Mouse (Mus musculus) forebrain, embryonic 14.5 days (tissue): ENCODE data around the gene Gabrb1. TPM values are rescaled to one million over a fixed set of nuclear protein-coding genes. Genes with fewer than 3 reads are reported as not detected.

Source experiments
- ATAC-seq: fragments of 200-750 bp; cut with Nextera tagmentation; 2 replicates; pipeline ENCODE4 v1.8.0; 2017; ENCODE audit warnings: mild to moderate bottlenecking, moderate library complexity
- DNase-seq: peaks from one replicate; pipeline ENCODE4 v3.0.0-alpha.2; 2015; ENCODE audit warnings: low spot score
- H3K27ac ChIP-seq: fragments of 300-500 bp; sonication (generic); 2 replicates; pipeline ENCODE4 v1.5.1; 2014; ENCODE audit warnings: low read depth, mild to moderate bottlenecking, control low read depth, low read length, moderate library complexity
- H3K27me3 ChIP-seq: fragments of 300-500 bp; sonication (generic); replicated peaks from 2 replicates; pipeline ENCODE4 v1.6.1; 2014; ENCODE audit warnings: low read length, control low read depth, mixed read lengths; ENCODE audit not compliant: control insufficient read depth, insufficient read depth
- H3K36me3 ChIP-seq: fragments of 300-500 bp; sonication (generic); 2 replicates; pipeline ENCODE4 v1.6.1; 2014; ENCODE audit warnings: low read length, control low read depth; ENCODE audit not compliant: control insufficient read depth, insufficient read depth
- H3K4me1 ChIP-seq: fragments of 300-500 bp; sonication (generic); 2 replicates; pipeline ENCODE4 v1.6.1; 2014; ENCODE audit warnings: antibody characterized with exemption, low read length, control low read depth; ENCODE audit not compliant: control insufficient read depth, insufficient read depth
- H3K4me2 ChIP-seq: fragments of 300-500 bp; sonication (generic); 2 replicates; pipeline ENCODE4 v1.6.1; 2014; ENCODE audit warnings: mild to moderate bottlenecking, control low read depth, low read length
- H3K4me3 ChIP-seq: fragments of 300-500 bp; sonication (generic); 2 replicates; pipeline ENCODE4 v1.5.1; 2014; ENCODE audit warnings: low read depth, low read length, control low read depth
- H3K9ac ChIP-seq: fragments of 300-500 bp; sonication (generic); 2 replicates; pipeline ENCODE4 v1.6.1; 2014; ENCODE audit warnings: mild to moderate bottlenecking, low read length, control low read depth, moderate library complexity
- H3K9me3 ChIP-seq: fragments of 300-500 bp; sonication (generic); replicated peaks from 2 replicates; pipeline ENCODE4 v1.6.1; 2016; ENCODE audit warnings: low read length, control low read depth, mixed read lengths; ENCODE audit not compliant: control insufficient read depth
- WGBS: fragments of 180-500 bp; shearing (Covaris S2); extraction: QIAGEN DNeasy Blood & Tissue Kit; methylation state at CpG from one replicate; pipeline ENCODE4 v1.1.7; 2014; 5-methylcytosine and 5-hydroxymethylcytosine counted together
- polyA plus RNA-seq: library from polyadenylated mRNA; unstranded; fragments of >200 nt; fragmentation: Nextera tagmentation; extraction: Ambion mirVana; gene quantifications from 2 replicates; pipeline ENCODE4 v1.2.1, GENCODE M21; 2014

The Gabrb1 gene
- polyA plus RNA-seq, 1 experiment from 2014 or later = 8.5 TPM

DNA sequence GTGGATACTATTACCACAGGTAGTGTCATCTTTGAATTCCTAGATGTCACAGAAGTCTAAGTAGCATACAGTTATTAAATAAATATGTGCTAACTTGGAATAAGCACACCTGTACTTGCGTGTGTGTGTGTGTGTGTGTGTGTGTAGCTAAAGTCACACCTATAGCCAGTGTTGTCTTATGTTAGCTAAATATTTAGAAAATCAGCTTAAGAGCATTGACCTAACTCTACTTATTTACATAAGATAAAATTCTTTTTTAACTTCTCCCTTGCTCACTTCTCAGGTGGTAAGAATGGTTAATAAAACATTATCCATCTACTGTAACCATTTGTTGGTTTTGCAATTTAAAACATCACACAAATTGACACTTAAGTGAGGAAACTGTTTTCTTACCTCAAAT lies 256.1 kb downstream of the Gabrb1 start:
- WGBS = 79% methylated on average over 1 of the region's 1 CpGs
- Histone ChIP-seq H3K4me2 (no peak overlapping the region), H3K9me3 (no peaks in the 10 kb centered on the region), H3K36me3 (no peaks in the 10 kb centered on the region), H3K4me3 (no peak overlapping the region), H3K9ac (no peak overlapping the region), H3K27ac (no peak overlapping the region), H3K27me3 (no peaks in the 10 kb centered on the region), H3K4me1 (no peaks in the 10 kb centered on the region)
- DNase-seq = no peak
- no peak for ATAC-seq

DNA sequence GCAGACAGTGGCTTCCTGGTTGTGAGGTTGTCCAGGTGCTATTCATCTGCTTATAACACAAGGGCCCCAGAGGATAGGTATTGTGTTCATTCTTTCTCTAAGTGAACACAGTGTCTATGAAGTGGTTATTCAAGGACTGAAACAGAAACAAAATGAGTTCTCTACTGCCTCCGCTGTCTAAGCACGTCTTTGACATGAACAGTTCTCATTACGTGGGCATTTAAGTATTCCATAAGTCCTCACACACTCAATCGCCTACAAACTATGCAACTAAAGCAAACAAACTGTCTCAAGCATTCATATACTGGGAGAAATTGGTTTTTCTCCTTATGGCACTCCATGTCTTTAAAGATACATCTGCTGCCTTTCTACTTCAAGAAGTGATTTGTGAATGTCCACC lies 257.8 kb downstream of the Gabrb1 start:
- Histone ChIP-seq H3K4me3 (no peak overlapping the region), H3K9ac (no peak overlapping the region), H3K9me3 (no peaks in the 10 kb centered on the region), H3K4me1 (no peaks in the 10 kb centered on the region), H3K27me3 (no peaks in the 10 kb centered on the region), H3K36me3 (no peaks in the 10 kb centered on the region), H3K27ac (no peak overlapping the region), H3K4me2 (no peak overlapping the region)
- DNase-seq (no peak), ATAC-seq (no peak)
- WGBS = 89% methylated on average over 4 of the region's 4 CpGs

DNA sequence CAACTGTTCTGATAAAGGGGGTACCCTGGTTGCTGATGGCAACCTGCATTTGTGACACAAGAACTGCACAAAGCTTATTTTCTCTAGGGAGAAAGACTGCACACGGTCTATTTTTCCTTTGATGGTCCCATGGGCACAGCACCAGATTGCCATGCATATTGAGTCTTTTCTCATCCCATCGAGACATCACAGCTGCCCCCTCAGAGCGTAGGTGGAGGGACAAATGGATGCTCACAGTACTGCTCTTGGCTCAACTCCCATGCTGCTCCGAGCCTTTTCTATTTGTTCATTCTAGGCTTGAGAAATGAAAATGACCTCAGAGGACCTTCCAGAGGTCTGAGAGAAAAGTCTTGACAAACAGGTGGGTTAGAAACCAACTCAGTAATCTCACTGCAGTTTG lies 259.3 kb downstream of the Gabrb1 start:
- Histone ChIP-seq H3K36me3 (no peaks in the 10 kb centered on the region), H3K4me1 (no peaks in the 10 kb centered on the region), H3K4me3 (no peak overlapping the region), H3K9ac (no peak overlapping the region), H3K9me3 (no peaks in the 10 kb centered on the region), H3K27me3 (no peaks in the 10 kb centered on the region), H3K27ac (no peak overlapping the region), H3K4me2 (no peak overlapping the region)
- no peak for ATAC-seq
- no peak for DNase-seq
- 79% methylated on average over 4 of the region's 4 CpGs for WGBS

DNA sequence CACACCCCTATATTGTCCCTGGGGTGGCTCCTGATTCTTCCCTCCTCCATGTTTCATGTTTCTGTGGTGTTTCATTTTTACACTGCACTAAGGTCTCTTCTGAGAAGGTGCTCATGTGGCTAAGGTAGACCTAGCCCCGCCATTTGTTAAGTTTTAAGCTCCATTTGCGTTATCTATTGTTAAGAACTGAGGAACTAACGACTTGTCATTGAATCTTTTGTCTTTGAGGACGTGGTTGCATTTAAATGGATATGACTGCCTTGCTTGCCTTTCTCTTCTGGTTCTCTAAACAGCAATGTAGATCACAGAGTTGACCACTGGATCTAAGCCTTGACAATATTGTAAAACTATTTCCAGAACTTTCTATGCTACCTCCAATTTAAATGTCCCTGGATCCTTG lies 265.7 kb downstream of the Gabrb1 start:
- Histone ChIP-seq H3K4me3 (no peak overlapping the region), H3K4me1 (no peaks in the 10 kb centered on the region), H3K4me2 (no peak overlapping the region), H3K9me3 (no peaks in the 10 kb centered on the region), H3K9ac (no peak overlapping the region), H3K27me3 (no peaks in the 10 kb centered on the region), H3K36me3 (no peaks in the 10 kb centered on the region), H3K27ac (no peak overlapping the region)
- no peak for DNase-seq
- WGBS = 52% methylated on average over 4 of the region's 4 CpGs
- no peak for ATAC-seq

DNA sequence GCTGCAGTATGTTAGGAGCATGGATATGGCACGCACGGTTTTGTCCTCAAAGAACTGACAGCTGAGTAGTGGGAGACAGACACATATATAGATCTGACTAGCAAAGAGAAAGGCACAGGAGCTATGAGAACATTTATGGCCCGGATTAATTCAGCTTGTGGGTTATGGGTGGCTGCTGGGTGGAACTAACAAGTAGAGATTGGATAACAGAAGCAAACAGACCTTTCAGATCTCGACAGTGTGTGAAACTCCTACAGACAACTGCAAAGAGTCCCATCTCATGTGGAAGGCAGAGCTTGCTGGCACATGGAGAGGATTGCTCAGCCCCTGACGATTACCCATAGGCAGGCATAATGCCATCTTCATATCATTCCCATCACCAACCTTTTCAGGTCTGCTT lies 268.4 kb downstream of the Gabrb1 start:
- Histone ChIP-seq H3K4me2 (no peak overlapping the region), H3K27ac (no peak overlapping the region), H3K36me3 (no peaks in the 10 kb centered on the region), H3K4me3 (no peak overlapping the region), H3K4me1 (no peaks in the 10 kb centered on the region), H3K9me3 (no peaks in the 10 kb centered on the region), H3K9ac (no peak overlapping the region), H3K27me3 (no peaks in the 10 kb centered on the region)
- DNase-seq = no peak
- ATAC-seq = no peak
- WGBS = 85% methylated on average over 5 of the region's 5 CpGs

DNA sequence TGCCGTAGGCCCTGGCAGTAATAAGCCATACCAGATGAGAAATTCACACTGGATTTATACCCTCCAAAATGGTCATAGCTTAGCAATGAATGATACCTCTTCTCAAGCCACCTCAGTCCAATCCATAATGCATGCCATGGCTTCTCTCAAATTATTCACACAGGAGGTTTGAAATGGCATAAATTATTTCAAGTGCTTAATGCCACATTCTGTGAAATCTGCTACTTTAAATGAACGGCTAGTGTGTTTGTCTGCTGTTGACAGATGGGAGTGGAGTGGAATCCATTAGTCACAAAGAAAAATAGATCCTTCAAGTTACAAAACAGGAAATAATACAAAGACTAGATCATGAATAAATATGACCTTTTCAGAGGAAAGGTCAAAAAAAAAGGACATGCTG lies 272.1 kb downstream of the Gabrb1 start:
- Histone ChIP-seq H3K4me1 (no peaks in the 10 kb centered on the region), H3K4me2 (no peak overlapping the region), H3K27ac (no peak overlapping the region), H3K4me3 (no peak overlapping the region), H3K36me3 (no peaks in the 10 kb centered on the region), H3K27me3 (no peaks in the 10 kb centered on the region), H3K9ac (no peak overlapping the region), H3K9me3 (no peaks in the 10 kb centered on the region)
- DNase-seq (peak; percentile 7), ATAC-seq (no peak)
- WGBS = 69% methylated on average over 2 of the region's 2 CpGs

DNA sequence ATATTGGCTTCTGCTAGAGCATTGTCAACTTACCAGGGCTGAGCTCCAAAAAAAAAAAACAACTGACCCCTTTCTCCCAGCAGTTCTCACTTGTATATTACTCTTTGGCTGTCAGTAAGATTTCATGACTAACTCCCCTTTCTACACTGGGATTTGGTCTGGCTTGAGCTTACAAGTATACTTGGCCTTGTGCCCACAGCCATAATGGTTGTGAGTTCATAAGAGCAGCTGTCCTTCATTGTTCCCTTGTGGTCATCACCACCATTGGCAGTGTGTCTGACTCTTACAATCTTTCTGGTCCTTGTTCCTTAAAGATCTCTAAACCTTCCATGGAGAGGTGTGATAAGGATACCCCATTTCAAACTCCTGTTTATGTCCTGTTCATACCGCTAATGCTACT lies 293.5 kb downstream of the Gabrb1 start:
- Histone ChIP-seq H3K4me1 (no peaks in the 10 kb centered on the region), H3K4me2 (no peak overlapping the region), H3K27me3 (no peaks in the 10 kb centered on the region), H3K36me3 (no peaks in the 10 kb centered on the region), H3K4me3 (no peak overlapping the region), H3K9me3 (no peaks in the 10 kb centered on the region), H3K27ac (no peak overlapping the region), H3K9ac (no peak overlapping the region)
- WGBS = 98% methylated on average over 1 of the region's 1 CpGs
- DNase-seq (no peak), ATAC-seq (no peak)

DNA sequence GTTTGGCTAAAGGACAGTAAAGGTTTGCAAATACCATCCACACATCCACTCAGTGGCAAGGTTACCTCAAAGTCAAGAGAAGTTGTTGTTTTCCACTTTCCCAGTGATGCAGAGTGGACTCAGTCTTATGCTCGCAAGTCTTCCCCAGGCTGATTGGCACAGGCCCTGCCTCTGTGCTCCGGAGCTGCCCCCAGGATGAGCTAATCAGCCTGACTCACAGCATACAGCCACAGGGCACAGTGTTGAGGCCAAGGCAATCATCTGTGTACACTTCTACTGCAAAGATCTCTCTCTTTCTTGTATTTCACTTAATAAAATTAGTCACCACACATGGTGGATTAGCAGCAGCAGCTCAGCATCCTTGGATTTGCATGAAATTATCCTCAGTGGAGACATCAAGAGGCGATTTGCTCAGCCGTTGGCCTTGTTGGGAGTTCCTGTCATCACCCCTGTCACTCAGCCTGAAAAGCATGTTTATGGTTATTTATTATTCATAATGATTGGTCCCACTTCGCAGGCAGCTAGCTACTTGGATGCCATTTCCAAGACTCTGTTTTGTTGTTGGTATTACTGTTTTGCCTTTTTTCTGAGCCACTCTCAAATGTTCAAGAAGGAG lies 297.3 kb downstream of the Gabrb1 start:
- Histone ChIP-seq H3K9me3 (no peaks in the 10 kb centered on the region), H3K4me2 (no peak overlapping the region), H3K4me1 (no peaks in the 10 kb centered on the region), H3K4me3 (no peak overlapping the region), H3K36me3 (no peaks in the 10 kb centered on the region), H3K27me3 (no peaks in the 10 kb centered on the region), H3K27ac (no peak overlapping the region), H3K9ac (no peak overlapping the region)
- peak; percentile 65; the same call in 1 of the 2 replicates for ATAC-seq
- DNase-seq = peak; percentile 23
- WGBS = 50% methylated on average over 5 of the region's 5 CpGs

DNA sequence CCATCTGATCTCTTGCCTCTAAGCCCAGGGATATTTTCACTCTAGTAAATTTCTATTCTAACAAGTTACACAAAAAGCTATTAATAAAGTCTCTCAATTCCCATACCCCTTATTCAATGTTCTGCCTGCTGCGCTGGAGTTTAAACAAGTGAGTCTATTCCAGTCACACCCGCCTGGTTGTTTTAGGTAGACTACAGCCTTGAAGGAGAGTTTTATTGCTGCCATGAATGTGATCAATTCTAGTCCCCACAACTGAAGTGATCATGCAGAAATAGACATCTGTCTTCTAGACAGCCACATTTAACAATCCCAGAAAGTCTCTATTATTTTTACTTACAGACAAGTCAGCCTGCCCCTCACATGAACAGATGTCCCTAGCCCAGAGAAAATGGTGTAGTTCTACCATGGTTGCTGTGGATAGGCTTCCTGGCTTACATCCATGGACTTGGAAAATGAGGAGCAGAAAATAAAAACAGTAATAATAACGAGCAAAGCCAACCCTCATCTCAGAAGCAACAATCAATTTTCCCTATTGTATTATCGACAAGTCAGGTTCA lies 307.0 kb downstream of the Gabrb1 start:
- ATAC-seq = peak; percentile 40; the same call in 1 of the 2 replicates

More for the DNA sequence above, 307.0 kb downstream of the Gabrb1 start:
- no peak overlapping the region for H3K4me2 ChIP-seq
- no peaks in the 10 kb centered on the region for H3K27me3 ChIP-seq
- no peaks in the 10 kb centered on the region for H3K9me3 ChIP-seq
- H3K4me3 ChIP-seq = no peak overlapping the region
- no peak overlapping the region for H3K9ac ChIP-seq
- no peaks in the 10 kb centered on the region for H3K36me3 ChIP-seq
- 79% methylated on average over 4 of the region's 4 CpGs for WGBS
- 0 out of 2 replicates have a peak, but pooled peaks cover 1% of the 10 kb centered on the region for H3K4me1 ChIP-seq
- peak; percentile 17 for DNase-seq
- no peak overlapping the region for H3K27ac ChIP-seq
